Mouse (Mus musculus) brain, adult 2 months (tissue): ENCODE measurements around the gene Rasgrf1.
"Not testable (repeated sequence)": the region's sequence is repeated elsewhere in the genome, so short reads cannot be mapped to it uniquely, and the experiment has no call there.

Source experiments
- DNase-seq: peaks from one replicate; pipeline ENCODE4 v3.0.0; 2011; ENCODE audit warnings: low read depth, low spot score

Gene Rasgrf1

DNA sequence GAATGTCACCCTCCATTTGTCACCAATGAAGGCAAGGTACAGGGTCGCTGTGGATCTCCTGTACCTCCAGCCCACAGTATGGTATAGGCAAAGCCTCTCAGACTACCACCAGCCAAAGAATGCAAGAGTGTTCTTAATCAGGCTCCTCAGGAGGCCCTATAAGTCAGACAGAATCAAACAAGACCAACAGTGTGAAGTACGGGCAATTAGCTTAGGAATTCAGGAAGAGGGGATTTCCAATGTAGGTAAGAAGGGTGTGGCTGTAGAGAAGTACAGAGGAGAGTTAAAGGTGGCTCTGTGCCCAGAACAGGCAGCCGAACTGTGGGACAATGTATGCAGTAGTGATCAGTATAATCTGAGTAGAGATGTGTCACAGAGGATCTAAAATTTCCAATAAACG, 126.6 kb downstream of the Rasgrf1 start:
- DNase-seq = no peak

DNA sequence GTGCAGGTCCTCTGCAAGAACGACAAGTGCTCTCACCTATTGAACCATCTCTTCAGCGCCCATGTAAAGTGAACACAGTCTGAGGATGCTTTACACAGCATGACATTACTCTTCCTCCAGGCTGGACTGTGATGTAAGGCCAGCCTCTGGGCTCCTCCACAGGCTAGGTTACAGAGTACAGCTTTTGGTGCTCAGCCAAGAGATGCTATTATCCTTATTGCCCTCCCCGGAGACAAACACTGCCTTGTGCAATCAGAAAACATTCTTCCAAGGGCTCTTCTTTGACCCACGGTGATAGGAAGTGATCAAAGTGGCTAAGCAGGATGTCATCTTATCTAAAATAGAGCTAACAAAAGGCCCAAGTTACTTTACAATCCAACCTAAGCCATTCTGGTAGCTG, 128.8 kb downstream of the Rasgrf1 start:
- no peak for DNase-seq

DNA sequence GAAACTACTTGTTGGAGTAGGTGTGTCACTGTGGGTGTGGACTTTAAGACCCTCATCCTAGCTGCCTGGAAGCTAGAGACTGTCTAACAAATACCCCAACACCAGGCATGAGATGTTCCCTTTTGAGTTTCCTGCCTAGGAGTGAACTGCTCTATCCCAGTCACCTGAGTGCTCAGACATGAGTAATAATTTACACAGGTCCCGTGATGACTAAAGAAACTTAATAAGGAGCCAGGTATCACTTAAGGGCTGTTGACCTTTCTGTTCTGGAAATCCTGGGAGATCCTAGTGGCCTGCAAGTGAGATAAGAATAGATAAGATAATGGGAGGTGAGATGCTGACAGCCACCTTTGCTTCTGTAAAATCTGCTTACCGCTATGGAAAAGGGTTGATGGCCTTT, 131.2 kb downstream of the Rasgrf1 start:
- no peak for DNase-seq

DNA sequence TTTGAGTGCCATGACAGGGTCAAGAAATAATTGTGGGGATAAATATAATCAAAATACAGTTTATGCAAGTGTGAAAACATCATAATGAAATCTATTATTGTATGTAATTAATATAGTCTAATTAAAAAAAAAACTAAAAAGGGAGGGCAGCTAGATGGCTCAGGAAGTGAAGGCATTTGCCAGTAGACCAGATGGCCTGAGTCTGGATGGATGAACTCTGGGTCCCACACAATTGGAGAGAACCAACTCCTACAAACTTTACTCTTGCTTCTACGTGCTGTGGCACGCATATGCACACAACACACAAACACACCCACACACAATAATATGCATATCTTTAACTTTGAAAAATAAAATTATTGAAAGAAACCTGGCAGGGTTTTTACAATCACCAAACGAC, 131.8 kb downstream of the Rasgrf1 start:
- DNase-seq = no peak

DNA sequence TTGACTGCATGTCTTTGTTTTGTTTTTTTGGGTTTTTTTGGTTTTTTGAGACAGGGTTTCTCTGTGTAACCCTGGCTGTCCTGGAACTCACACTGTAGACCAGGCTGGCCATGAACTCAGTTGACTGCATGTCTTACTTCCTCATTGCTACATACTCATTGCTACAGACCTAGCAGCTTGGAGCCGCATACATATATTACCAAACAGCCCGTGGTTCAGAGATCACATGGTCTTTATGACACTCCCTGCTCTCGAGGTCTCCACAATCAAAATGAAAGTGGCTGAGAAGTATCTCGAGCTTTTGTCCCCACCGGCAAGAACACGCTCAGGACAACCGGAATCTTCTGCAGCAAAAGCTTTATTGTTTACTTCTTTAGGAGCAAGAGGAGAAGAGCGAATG, 133.2 kb downstream of the Rasgrf1 start:
- not testable (repeated sequence) for DNase-seq

DNA sequence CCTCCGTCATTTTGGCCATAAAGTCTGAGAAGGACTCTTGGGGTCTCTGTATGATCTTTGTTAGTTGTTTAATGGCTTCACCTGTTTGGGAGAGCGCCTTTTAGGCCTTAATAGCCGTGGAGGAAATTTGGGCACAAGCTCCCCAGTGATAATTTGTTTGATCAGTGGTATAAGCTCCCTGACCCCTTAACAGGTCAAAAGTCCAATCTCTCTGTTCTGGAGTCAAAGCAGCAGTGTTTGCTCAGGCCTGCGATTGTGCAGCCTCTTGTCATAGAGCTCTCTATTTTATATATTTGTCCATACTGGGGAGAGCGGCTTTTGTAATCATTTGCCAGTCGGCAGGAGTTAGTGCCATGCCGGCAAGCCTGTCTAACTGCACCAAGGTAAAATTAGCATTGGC, 135.5 kb downstream of the Rasgrf1 start:
- no peak for DNase-seq

DNA sequence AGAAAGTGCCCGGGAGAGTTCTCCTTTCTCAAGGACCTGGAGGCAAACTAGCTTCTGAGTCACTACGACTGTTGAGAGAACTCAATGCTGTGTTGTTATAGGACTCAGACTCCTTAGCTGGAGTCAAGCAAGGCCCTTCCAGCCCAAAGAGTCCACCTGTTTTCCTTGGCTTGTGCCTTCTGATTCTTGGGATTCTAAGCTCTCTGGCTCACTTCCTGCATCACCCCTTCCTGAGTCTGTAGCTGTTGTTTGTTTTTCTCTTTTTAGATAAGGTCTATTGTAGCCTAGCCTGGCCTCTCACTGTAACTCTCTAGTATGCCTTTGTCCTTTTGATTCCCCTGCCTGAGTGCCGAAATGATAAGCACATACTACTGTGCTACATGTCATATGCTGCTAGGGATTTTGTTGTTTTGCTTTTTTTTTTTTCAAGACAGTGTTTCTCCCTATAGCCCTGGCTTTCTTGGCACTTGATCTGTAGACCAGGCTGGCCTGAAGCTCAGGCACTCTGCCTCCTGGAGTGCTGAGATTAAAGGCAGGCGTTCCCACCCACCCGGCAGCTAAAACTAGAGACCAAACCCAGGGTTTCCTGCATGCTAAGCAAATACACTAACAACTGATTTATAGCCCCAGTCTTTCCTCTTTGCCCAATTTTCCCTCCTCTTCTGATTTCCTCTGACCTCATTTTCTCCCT, 138.4 kb downstream of the Rasgrf1 start:
- DNase-seq = peak; percentile 20

DNA sequence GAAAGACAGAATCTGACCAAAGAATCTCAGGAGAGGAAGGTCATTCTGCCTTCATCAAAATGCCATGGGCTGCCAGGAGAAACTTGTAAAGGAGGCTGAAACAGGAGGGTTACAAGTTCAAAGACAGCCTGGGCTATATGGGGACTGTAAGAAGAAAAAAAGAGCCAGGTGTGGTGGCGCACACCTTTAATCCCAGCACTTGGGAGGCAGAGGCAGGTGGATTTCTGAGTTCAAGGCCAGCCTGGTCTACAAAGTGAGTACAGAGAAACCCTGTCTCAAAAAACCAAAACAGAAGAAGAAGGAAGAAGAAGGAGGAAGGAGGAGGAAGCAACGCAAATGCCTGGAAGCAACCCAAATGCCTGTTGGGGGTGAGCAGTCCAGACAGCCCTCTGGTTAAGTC, 144.1 kb downstream of the Rasgrf1 start, which contains the start of gene Ctsh:
Ctsh (plus strand) TSS at position 301 of the 400 bp plus-strand sequence.
- no peak for DNase-seq

DNA sequence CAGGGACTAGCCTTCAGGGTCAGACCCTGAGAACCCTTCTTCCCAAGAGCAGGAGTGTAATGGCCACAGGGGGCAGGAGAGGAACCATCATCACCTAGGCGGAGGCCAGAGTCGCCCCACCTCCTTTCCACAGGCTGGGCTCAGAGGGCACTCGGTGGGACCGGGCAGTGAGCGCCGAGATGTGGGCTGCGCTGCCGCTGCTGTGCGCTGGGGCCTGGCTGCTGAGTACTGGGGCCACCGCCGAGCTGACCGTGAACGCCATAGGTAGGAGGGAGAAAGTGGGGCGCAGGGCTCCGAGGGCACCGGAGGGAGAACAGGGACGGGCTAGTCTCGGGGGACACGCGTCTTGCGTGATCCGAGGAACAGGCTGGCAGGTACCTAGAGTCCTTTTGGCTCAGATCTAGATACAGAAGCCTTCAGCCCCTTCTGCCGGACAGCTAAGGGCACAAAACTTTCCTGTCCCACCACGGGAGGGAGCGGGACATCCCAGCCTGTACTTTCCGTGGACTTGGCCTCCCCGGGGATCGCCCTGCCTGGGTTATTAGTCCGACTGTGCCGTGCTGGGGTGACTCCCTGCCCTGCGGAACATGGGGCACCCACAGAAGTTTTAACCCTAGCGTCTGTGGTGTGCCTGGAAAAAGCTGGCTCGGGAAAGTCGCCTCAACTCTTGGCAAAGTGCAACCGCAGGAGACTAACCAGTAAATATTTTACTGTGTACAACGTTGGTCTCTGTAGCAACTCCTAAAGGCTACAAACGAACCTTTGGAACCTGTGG, 144.8 kb downstream of the Rasgrf1 start:
- peak; percentile 31 for DNase-seq

DNA sequence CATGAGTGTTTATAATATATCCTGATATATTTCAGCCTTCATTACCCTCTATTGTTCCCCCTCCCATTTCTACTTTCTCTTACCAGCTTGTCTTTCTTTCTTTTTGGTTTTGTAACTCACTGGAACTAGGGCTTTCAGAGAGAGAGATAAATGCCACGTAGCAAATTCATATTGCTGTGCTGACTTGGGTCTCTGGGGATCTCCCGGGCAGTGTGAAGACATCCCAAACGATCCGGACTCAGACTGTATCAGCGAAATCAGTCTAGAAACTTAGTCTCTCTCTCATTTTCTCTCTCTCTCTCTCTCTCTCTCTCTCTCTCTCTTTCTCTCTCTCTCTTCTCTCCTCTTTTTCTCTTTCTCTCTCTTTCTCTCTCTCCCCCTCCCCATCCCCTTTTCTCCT, 145.7 kb downstream of the Rasgrf1 start:
- no peak for DNase-seq

DNA sequence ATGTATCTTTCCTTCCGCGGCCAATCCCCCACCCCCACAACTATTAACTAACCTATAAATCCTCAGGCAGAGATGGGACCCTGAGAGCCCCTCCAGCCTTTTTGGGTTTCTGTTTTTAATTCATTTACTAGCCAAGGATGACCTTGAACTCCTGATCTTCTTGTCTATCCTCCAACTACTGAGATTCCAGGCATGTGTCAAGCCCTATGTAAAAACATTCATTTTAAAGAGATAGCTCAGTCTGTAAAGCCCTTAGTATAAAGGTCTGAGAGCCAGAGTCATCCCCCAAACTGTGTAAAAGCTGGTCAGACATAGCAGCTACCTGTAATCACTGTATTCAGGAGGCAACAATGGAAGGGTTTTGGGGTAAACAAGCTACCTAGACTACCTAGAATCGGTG, 146.2 kb downstream of the Rasgrf1 start:
- DNase-seq = no peak

DNA sequence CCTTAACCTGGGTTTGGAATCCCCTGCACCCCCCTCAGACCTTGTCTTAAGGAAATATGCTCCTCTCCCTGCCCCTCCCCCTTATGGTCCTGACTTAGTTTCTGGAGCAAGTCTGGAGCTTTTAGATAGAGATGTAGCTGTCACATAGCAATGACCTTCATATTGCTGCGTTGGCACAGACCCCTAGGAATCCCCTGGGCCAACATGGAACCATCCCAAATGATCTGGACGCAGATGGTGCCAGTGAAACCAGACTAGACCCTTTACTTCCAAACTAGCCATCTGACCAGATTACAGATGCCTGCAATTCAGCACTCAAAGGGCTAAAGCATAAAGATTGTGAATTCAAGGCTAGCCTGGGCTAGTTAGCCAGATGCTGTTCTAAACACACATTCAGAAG, 147.0 kb downstream of the Rasgrf1 start:
- no peak for DNase-seq

DNA sequence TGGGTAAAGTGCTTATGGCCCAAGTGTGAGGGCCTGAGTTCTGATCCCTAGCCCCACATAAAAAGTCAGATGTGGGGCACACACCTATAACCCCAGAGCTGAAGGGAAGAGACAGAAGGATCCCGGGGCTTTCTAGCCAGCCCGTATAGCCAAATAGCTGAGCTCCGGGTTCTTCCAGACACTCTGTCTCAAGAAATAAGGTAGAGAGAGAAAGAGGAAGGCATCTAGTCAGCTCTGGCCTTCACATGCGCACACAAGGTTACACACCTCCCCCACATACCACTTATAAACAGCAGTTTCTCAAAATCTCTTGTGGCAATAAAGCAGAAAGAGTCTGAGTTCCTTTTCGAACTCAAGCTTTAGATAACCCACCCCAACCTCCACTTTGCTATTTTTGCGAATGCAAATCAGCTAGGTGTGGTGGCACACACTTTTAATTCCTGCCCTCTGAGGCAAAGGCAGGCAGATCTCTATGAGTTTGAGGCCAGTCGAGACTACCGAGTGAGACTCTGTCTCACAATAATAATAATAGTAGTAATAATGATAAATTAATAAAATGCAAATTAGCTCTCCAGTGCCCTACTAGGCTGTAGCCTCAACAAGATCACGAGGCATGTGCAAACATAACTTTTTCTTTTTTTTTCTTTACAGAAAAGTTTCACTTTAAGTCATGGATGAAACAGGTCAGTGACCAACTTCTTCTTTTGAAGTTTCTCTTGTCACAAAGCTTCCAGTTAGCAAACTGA, 150.3 kb downstream of the Rasgrf1 start:
- DNase-seq = no peak

DNA sequence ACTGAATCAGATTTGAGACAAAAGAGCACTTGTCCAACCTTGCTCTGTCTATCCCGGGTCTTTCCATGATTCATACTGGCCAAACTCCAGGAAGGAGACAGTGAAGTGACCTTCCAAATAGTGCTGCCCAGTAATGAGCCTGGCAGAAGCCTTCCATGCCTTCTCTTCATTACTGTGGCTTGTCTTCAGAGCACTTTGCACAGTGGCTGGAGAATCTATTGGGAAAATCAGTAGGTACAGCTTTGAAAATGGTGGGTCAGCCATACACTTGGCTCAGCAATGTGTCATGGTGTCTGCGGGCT, 150.8 kb downstream of the Rasgrf1 start:
- no peak for DNase-seq

DNA sequence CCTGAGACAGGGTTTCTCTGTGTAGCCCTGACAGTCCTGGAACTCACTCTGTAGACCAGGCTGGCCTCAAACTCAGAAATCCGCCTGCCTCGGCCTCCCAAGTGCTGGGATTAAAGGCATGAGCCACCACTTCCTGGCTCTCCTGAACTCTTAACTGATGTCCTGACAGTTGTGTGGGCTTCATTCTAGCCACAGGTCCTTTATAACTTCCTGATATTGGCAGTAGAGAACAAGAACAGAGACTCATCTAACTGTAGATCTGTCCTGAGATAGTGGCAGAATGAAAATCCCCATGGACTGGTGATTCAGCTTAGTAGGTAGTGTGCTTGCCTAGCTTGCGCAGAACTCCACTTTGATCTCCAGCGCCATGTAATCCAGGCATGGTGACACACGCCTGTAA, 151.2 kb downstream of the Rasgrf1 start:
- not testable (repeated sequence) for DNase-seq

DNA sequence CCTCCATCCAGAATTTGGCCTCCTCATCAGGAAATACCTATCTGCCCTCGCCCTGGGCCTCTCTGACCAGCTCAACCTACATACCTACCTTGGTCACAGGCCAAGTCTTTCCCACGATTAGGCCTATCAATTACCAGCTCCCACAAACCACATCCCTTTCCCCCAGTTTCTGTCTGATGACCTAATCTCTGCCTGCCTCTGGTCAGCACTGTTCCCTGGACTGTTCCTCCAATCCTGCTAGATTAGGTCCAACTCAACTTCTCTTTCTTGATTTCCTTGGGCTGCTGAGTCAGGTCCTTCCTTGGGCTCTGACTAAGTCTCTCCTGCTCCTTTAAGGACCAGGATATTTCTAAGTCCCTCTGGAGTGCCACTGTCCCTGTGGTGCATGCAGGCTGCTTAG, 157.6 kb downstream of the Rasgrf1 start:
- DNase-seq = no peak

DNA sequence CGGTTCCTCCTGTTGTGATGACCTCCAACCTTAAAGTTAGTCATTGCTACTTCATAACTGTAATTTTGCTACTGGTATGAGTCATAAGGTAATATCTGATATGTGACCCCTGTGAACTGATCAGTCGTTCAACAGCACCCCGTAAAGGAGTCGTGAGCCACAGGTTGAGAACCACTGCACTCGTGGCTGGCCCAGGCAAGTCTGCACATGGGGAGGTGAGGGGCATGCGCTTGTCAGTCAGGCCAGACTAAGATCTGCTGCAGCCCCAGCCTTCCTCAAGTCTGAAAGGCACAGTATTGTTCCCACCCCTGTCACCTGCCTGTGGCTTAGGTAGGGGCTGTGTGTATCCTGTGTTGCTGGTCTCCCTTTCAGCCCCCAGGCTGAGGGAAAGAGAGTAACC, 159.1 kb downstream of the Rasgrf1 start:
- no peak for DNase-seq

DNA sequence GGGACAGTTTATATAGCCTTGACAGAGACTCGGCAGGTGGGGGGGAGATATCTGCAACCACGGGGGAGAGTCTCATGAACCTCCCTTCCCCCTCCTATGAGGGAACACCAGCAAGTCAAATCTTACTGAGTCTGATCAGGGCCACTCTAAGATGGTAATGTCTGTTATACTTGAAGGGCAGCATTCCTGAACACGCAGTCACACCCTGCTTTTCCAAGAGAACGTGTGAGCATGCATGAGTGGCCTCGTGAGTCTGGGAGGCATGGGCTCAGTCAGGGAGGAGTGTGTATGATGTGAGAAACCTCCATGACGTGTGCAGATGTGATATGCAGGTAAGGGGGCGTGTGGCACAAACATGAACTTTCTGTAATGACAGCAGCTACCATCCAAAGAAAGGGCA, 159.8 kb downstream of the Rasgrf1 start:
- no peak for DNase-seq

DNA sequence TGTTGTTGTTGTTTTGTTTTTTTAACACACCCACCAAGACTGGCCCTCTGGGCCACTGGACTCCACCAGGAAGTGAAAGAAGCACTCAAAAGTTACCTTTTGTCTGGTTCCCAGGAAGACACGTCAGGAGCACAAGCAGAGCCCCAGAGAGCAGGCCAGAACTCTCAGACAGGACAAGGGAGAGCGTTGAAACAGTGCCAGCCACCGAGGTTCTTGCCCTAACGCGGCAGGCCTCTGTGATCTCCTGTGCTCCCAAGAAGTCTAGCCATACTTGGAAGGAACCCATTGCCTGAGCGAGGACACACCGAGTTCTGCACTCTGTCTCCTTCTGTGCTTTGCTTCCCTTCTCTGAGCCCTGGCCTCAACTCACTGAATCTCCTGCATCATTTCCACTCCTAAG, 160.5 kb downstream of the Rasgrf1 start:
- DNase-seq = no peak

DNA sequence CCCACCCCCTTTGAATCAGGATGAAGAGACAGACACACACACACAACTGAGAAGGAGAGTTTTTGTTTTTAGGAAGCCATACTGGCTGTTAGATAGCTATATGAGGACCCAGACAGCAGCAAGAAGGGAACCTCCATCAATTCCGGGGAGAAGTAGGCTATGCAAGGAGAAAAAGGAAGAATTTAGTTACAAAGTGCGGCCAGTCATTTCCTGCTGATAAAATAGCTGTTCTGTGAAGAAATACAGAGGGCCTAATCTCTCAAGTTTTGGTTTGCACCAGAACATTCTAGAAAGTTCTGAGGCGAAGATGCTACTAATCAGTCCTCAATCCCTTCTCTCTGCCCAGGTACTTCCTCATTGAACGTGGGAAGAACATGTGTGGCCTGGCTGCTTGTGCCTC, 165.6 kb downstream of the Rasgrf1 start:
- DNase-seq = no peak

DNA sequence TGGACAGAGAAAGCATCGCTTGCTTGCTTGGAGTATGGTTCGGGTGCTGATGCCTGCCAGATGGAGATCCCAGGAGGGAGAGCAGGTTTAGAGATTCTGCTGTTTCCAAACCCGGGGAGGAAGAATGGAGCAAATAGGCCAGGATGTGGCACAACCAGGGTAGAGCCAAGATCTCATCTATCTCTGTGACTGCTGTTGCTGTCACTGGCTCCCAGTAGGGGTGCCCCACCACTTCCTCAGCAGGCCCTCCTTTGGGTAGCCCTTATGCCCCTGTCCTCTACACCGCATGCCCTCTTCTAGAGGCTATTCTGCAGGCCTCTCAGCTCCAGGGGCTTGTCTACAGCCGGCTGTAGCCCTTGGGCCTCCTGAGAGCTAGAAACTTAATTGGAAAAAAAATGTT, 166.4 kb downstream of the Rasgrf1 start:
- no peak for DNase-seq
